Mouse (Mus musculus): Measurements from ENCODE around the gene Fcgr3. TPM values are rescaled to one million over a fixed set of nuclear protein-coding genes. Genes with fewer than 3 reads are reported as not detected.

Fcgr3 gene
- polyA plus RNA-seq, 1 experiment: not detected

DNA sequence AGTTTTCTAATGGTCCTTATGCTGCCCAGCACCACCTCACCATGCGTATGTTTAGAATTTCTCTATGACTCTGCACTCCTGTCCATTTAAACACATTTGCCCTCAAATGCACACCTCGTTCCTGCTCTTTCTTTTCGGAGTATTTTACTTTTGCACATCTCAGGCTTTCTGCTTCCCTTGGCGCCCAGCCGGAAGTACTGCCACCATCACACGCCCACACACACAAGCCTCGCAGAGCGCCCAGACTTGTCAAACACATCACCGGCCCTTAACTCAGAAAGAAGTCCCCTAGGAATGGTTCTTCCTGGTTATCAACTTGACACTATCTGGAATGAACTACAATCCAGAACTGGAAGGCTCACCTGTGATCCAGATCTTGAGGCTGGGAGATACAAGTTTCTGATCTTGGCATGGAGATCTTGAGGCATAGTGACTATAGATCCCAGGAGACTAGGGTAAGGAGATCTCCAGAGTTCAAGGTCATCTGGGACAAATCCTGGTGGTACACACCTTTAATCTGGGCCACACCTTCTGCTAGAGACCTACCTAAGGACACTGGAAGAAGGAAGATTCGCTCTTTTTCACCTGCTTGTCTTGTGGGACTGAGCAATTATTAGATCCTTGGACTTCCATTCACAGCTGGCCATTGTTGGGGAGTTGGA is 38.6 kb upstream of the Fcgr3 start:
- Histone ChIP-seq H3K27me3 (ENCODE audit: control insufficient read depth) (no peaks in the 10 kb centered on the region), H3K36me3 (ENCODE audit: control insufficient read depth) (no peaks in the 10 kb centered on the region), H3K4me3 (replicated peaks) (peak overlapping the region; percentile 74), H3K4me1 (ENCODE audit: control insufficient read depth) (peaks cover 28% of the 10 kb centered on the region), H3K9me3 (ENCODE audit: control insufficient read depth, low read length) (no peaks in the 10 kb centered on the region; the same call in 1 of the 2 replicates)
- TF ChIP-seq GATA1 (IDR thresholded peaks at IDR 0.05; ENCODE audit: low read length): no peak
- no peak for TF ChIP-seq TAL1 (IDR thresholded peaks at IDR 0.05; ENCODE audit: low read length)

DNA sequence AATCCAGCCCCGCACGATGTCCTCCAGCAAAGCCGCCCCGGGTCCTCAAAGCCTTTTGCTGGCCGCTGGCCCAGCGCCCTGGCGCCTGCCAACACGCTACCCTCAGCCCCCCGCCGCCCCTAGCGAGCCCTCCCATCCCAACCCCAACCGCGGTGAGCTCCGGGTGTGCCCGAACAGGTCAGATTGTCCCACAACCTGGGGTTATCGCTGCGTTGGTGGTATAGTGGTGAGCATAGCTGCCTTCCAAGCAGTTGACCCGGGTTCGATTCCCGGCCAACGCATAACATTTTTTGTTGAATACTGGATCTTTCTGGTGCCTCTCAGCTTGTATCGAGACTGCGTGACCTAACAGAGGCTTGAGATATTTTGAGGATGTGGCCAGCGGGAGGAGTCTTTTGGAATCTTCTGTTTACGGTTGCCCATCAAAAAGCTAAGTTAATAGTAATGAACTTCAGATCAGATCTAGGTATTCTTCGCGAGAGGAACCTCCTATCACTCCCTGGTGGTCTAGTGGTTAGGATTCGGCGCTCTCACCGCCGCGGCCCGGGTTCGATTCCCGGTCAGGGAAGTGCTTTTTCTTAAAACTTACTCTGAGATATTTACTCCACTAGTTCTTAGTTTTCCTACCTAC is 37.9 kb upstream of the Fcgr3 start:
- Histone ChIP-seq H3K9me3 (ENCODE audit: control insufficient read depth, low read length) (no peaks in the 10 kb centered on the region; the same call in 1 of the 2 replicates), H3K4me3 (replicated peaks) (peak overlapping the region; percentile 74), H3K27me3 (ENCODE audit: control insufficient read depth) (no peaks in the 10 kb centered on the region), H3K4me1 (ENCODE audit: control insufficient read depth) (peaks cover 34% of the 10 kb centered on the region), H3K36me3 (ENCODE audit: control insufficient read depth) (no peaks in the 10 kb centered on the region)
- no peak for TF ChIP-seq TAL1 (IDR thresholded peaks at IDR 0.05; ENCODE audit: low read length)
- no peak for TF ChIP-seq GATA1 (IDR thresholded peaks at IDR 0.05; ENCODE audit: low read length)

DNA sequence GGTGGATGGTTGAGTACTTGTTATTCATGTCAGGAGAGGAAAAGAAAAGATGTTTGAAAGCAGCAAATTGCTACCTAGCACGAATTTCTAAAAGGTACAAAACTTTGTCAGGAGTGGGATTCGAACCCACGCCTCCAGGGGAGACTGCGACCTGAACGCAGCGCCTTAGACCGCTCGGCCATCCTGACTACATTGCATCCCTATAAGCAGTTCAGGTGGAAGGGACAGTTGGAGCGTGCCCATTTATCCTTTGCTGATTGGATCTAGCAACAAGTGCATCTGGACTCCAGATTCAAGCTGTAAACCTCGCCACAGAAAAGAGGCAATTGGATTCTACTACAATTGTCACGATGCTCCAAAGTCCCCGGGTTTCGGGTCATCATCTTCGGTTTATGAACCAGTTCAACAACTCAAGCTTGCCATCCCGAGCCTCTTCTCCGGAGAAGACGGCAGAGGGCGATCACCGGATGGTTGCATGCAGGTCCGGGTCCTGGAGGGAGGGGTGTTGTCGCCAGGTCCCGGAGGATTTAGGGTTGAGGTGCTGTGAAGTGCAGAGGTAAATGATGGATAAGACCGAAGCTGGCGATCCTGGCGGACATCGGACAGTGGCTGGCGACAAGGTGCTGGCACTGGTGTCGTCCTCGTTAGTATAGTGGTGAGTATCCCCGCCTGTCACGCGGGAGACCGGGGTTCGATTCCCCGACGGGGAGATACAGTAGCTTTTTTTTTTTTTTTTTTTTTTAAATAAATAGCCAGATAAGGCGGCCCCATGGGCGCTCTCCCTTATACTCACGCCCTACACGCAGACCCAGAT is 37.2 kb upstream of the Fcgr3 start:
- H3K4me3 ChIP-seq (replicated peaks): peak overlapping the region; percentile 74
- no peaks in the 10 kb centered on the region; the same call in 1 of the 2 replicates for H3K9me3 ChIP-seq (ENCODE audit: control insufficient read depth, low read length)

DNA sequence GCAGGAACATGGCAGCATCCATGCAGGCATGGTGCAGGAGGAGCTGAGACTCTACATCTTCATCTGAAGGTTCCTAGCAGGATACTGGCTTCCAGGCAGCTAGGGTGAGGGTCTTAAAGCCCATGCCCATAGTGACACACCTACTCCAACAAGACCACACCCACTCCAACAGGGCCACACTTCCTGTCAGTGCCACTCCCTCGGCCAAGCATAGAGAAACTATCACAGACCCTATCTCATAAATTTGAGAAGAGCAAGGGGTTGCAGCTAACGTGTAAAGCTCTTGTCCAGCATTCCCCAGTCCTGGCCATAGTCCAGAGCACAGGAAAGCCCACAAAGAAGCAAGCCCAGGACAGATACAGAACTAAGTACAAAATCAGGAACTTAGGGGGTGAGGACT is 36.3 kb upstream of the Fcgr3 start:
- Histone ChIP-seq H3K27me3 (ENCODE audit: control insufficient read depth) (no peaks in the 10 kb centered on the region), H3K36me3 (ENCODE audit: control insufficient read depth) (no peaks in the 10 kb centered on the region), H3K9me3 (ENCODE audit: control insufficient read depth, low read length) (no peaks in the 10 kb centered on the region; the same call in 1 of the 2 replicates), H3K4me3 (replicated peaks) (no peak overlapping the region), H3K4me1 (ENCODE audit: control insufficient read depth) (peaks cover 51% of the 10 kb centered on the region)
- no peak for TF ChIP-seq TAL1 (IDR thresholded peaks at IDR 0.05; ENCODE audit: low read length)
- TF ChIP-seq GATA1 (IDR thresholded peaks at IDR 0.05; ENCODE audit: low read length): no peak

More for the DNA sequence above, 37.2 kb upstream of the Fcgr3 start:
- H3K36me3 ChIP-seq (ENCODE audit: control insufficient read depth): no peaks in the 10 kb centered on the region
- no peaks in the 10 kb centered on the region for H3K27me3 ChIP-seq (ENCODE audit: control insufficient read depth)
- peaks cover 42% of the 10 kb centered on the region for H3K4me1 ChIP-seq (ENCODE audit: control insufficient read depth)
- TF ChIP-seq GATA1 (IDR thresholded peaks at IDR 0.05; ENCODE audit: low read length): peak; percentile 10; the same call in 1 of the 2 replicates
- no peak for TF ChIP-seq TAL1 (IDR thresholded peaks at IDR 0.05; ENCODE audit: low read length)

DNA sequence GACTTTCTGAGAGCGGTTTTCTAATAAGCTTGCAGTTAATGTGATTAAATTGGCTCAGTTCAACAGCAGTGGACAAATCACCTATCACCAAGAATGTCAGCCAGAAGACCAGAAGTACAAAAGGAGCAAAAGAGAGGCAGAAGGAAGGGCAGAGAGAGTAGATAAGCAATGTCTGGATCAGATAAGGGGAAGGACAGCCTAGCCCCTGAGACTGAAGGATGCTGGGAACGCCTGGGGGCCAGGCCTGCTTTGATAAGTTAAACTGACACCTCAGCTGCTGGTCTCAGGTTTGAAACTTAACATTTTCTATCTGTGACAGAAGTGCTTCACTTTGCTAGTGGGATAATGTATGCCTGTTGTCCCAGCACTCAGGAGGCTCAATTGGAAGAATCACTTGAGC is 32.9 kb upstream of the Fcgr3 start:
- Histone ChIP-seq H3K27me3 (ENCODE audit: control insufficient read depth) (no peaks in the 10 kb centered on the region), H3K9me3 (ENCODE audit: control insufficient read depth, low read length) (peaks cover 2% of the 10 kb centered on the region; the same call in 1 of the 2 replicates), H3K4me3 (replicated peaks) (no peak overlapping the region), H3K4me1 (ENCODE audit: control insufficient read depth) (peaks cover 42% of the 10 kb centered on the region), H3K36me3 (ENCODE audit: control insufficient read depth) (no peaks in the 10 kb centered on the region)
- TF ChIP-seq TAL1 (IDR thresholded peaks at IDR 0.05; ENCODE audit: low read length) (peak; percentile 22; the same call in 1 of the 3 replicates), GATA1 (IDR thresholded peaks at IDR 0.05; ENCODE audit: low read length) (peak; percentile 50; the same call in 1 of the 2 replicates)

DNA sequence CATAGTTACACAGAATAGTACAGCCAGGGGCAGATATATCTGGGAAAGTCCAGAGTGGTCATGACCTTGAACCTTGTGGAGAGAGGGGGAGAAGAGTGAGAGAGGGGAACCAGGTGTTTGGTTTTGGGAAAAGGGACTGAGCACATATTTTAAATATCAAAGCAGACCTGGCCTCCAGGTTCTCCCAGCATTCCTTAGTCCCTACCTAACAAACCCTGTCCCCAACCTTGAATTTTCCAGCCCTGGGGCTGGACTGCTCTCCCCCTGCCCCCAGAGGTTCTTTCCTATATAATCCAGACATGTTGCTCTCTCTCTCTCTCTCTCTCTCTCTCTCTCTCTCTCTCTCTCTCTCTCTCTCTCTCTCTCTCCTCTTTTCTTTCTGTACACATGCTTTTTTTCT is 32.4 kb upstream of the Fcgr3 start:
- H3K4me1 ChIP-seq (ENCODE audit: control insufficient read depth): peaks cover 39% of the 10 kb centered on the region
- H3K27me3 ChIP-seq (ENCODE audit: control insufficient read depth): no peaks in the 10 kb centered on the region
- no peaks in the 10 kb centered on the region for H3K36me3 ChIP-seq (ENCODE audit: control insufficient read depth)
- TF ChIP-seq GATA1 (IDR thresholded peaks at IDR 0.05; ENCODE audit: low read length) (no peak), TAL1 (IDR thresholded peaks at IDR 0.05; ENCODE audit: low read length) (no peak)
- peaks cover 2% of the 10 kb centered on the region; the same call in 1 of the 2 replicates for H3K9me3 ChIP-seq (ENCODE audit: control insufficient read depth, low read length)
- H3K4me3 ChIP-seq (replicated peaks): no peak overlapping the region

DNA sequence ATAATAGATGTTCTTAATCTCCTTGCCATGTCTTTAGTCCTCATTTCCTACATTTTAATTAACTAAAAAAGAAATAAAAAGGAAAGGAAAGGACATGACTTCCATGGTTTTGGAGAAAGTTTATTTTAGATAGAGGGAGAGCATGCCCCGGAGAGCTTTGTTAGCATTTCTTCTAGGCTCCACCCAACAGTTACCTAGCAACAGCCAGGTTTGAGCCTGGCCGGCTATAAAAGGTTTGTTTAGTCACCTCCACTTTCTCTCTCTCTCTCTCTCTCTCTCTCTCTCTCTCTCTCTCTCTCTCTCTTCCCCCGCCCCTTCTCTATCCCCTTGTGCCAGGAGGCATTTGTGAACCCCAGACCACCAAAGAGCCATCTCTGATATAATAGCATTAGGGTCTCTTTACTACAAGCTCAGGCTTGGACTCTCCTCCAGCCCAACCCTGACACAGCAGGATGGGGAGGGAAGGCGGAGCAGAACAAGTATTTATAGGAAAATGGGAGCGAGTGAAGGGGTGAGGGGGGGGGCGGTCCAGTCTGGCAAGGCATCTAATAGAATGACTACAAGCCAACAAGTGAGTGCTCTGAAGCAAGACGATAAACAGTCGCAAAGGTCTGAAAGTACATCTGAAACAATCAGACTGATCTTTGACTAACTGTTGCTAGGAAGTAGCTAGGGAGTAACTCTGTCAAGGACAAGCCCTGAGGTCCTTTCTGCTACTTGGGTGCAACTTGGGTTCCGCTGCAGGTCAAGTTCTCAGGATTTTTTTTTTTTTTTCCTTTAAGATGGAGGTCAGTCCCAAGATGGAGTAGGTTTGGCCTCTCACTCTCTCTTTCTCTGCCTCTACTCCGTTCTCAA is 31.6 kb upstream of the Fcgr3 start:
- Histone ChIP-seq H3K9me3 (ENCODE audit: control insufficient read depth, low read length) (peaks cover 2% of the 10 kb centered on the region; the same call in 1 of the 2 replicates), H3K4me3 (replicated peaks) (no peak overlapping the region), H3K36me3 (ENCODE audit: control insufficient read depth) (no peaks in the 10 kb centered on the region), H3K27me3 (ENCODE audit: control insufficient read depth) (no peaks in the 10 kb centered on the region), H3K4me1 (ENCODE audit: control insufficient read depth) (peaks cover 32% of the 10 kb centered on the region)
- TF ChIP-seq TAL1 (IDR thresholded peaks at IDR 0.05; ENCODE audit: low read length) (no peak), GATA1 (IDR thresholded peaks at IDR 0.05; ENCODE audit: low read length) (no peak)

DNA sequence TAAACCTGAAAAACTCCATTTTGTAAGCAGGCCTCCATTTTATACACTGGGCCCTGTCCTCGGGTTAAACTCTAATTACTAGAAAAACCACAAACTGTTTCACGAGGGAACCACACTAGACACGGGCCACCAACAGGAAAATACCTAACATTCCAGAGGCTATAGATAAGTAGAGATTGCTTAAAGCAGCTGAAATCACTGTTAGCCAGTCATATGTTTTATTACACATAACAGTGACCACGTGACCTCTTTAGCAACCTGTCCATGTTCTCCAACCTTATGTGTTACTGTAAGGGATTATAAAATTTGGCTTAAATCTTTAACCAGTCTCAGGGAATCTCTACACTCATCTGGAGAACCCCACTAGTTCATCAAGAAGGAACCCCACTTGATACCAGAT is 29.7 kb upstream of the Fcgr3 start:
- Histone ChIP-seq H3K4me1 (ENCODE audit: control insufficient read depth) (peaks cover 25% of the 10 kb centered on the region), H3K4me3 (replicated peaks) (no peak overlapping the region), H3K27me3 (ENCODE audit: control insufficient read depth) (no peaks in the 10 kb centered on the region), H3K9me3 (ENCODE audit: control insufficient read depth, low read length) (0 out of 2 replicates have a peak, but pooled peaks cover 2% of the 10 kb centered on the region), H3K36me3 (ENCODE audit: control insufficient read depth) (no peaks in the 10 kb centered on the region)
- no peak for TF ChIP-seq TAL1 (IDR thresholded peaks at IDR 0.05; ENCODE audit: low read length)
- TF ChIP-seq GATA1 (IDR thresholded peaks at IDR 0.05; ENCODE audit: low read length): no peak

Measured in erythroblast, embryonic 14.5 days (primary cell).